Mouse (Mus musculus) adipose tissue, adult 10 weeks (tissue): ENCODE results near the gene Ankfn1. TPM values are rescaled to one million over a fixed set of nuclear protein-coding genes. Genes with fewer than 3 reads are reported as not detected.

Experiments
- polyA plus RNA-seq: library from polyadenylated mRNA; stranded (reverse); fragments of 350-450 nt; fragmentation: Illumina TruSeq; extraction: RNeasy Lipid Tissue Mini Kit (QIAGEN cat#74804); gene quantifications from one replicate; pipeline ENCODE4 v1.2.3, GENCODE M21; 2014; ENCODE audit warnings: low read depth, low replicate concordance

Gene Ankfn1
- 1.7 TPM for polyA plus RNA-seq

DNA sequence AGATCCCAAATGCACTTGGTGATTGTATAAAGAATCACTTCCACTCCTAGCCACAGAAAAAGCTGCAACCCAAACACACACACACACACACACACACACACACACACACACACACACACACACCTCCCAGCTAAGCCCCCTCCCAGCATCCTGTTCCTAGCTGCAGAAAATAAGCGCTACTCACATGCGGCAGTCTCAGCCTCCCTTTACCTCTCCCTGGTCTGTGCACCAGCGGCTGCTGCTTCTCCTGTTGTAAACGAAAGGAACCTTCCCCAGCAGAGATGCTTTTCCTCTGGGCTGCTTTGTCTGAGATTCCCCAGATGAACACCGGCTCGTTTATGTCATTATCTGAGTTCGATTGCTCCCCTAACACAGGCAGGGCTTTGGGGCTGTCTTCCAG, at the start of gene Ankfn1:
Gene Ankfn1, minus strand, starts transcription at position 223 of the 400 bp plus-strand sequence.

Other genes starting within 250 kb of the Ankfn1 start
- gene Pctp, start 225.2 kb upstream of the Ankfn1 start, polyA plus RNA-seq: 46.3 TPM